Mouse (Mus musculus): ENCODE results near the gene Arid5b. TPM values are rescaled to one million over a fixed set of nuclear protein-coding genes. Genes with fewer than 3 reads are reported as not detected.
A peak's percentile ranks its signal among the peaks of the same experiment; 100 is the strongest.

Arid5b gene
- polyA plus RNA-seq, 1 experiment from 2014 or later, result 15.3 TPM

- H3K9me3 ChIP-seq (ENCODE audit: control insufficient read depth, low read length), result no peaks in the 10 kb centered on the region
- no peak overlapping the region for H3K27ac ChIP-seq (ENCODE audit: low read depth, low read length)
- H3K4me1 ChIP-seq (replicated peaks; ENCODE audit: control insufficient read depth, insufficient read depth, low read length), result peaks cover 5% of the 10 kb centered on the region
- DNase-seq (ENCODE audit: low spot score) (no peak), ATAC-seq (replicated peaks; ENCODE audit: low FRiP score) (peak; percentile 39; the same call in 1 of the 2 replicates)
- no peak overlapping the region for H3K4me3 ChIP-seq (ENCODE audit: low read depth, low read length)
- H3K27me3 ChIP-seq (replicated peaks; ENCODE audit: control insufficient read depth, insufficient read depth, low read length), result no peaks in the 10 kb centered on the region
- WGBS, result 81% methylated on average over 12 of the region's 12 CpGs
- H3K9ac ChIP-seq (ENCODE audit: low read depth, low read length), result no peak overlapping the region
- H3K4me2 ChIP-seq, result no peak overlapping the region
- H3K36me3 ChIP-seq (ENCODE audit: control insufficient read depth, insufficient read depth, low read length), result no peaks in the 10 kb centered on the region
Measured at GRCm38 (mm10) chr10:68210025-68210642, 68.4 kb downstream of the Arid5b start.

- DNase-seq (ENCODE audit: low spot score), result no peak
- no peaks in the 10 kb centered on the region for H3K27me3 ChIP-seq (replicated peaks; ENCODE audit: control insufficient read depth, insufficient read depth, low read length)
- 66% methylated on average over 5 of the region's 5 CpGs for WGBS
- peaks cover 5% of the 10 kb centered on the region for H3K4me1 ChIP-seq (replicated peaks; ENCODE audit: control insufficient read depth, insufficient read depth, low read length)
- no peak overlapping the region for H3K27ac ChIP-seq (ENCODE audit: low read depth, low read length)
- no peak for ATAC-seq (replicated peaks; ENCODE audit: low FRiP score)
- H3K4me3 ChIP-seq (ENCODE audit: low read depth, low read length), result no peak overlapping the region
- no peak overlapping the region for H3K9ac ChIP-seq (ENCODE audit: low read depth, low read length)
- H3K9me3 ChIP-seq (ENCODE audit: control insufficient read depth, low read length), result no peaks in the 10 kb centered on the region
- H3K4me2 ChIP-seq, result no peak overlapping the region
- no peaks in the 10 kb centered on the region for H3K36me3 ChIP-seq (ENCODE audit: control insufficient read depth, insufficient read depth, low read length)
Measured at GRCm38 (mm10) chr10:68208670-68209065, 69.9 kb downstream of the Arid5b start.

GRCm38 (mm10) chr10:68207803-68208669, 70.5 kb downstream of the Arid5b start:
- Histone ChIP-seq H3K27me3 (replicated peaks; ENCODE audit: control insufficient read depth, insufficient read depth, low read length) (no peaks in the 10 kb centered on the region), H3K9ac (ENCODE audit: low read depth, low read length) (no peak overlapping the region), H3K4me2 (no peak overlapping the region), H3K4me3 (ENCODE audit: low read depth, low read length) (no peak overlapping the region), H3K36me3 (ENCODE audit: control insufficient read depth, insufficient read depth, low read length) (no peaks in the 10 kb centered on the region), H3K4me1 (replicated peaks; ENCODE audit: control insufficient read depth, insufficient read depth, low read length) (peaks cover 5% of the 10 kb centered on the region), H3K27ac (ENCODE audit: low read depth, low read length) (no peak overlapping the region), H3K9me3 (ENCODE audit: control insufficient read depth, low read length) (no peaks in the 10 kb centered on the region)
- WGBS, result 58% methylated on average over 20 of the region's 20 CpGs
- DNase-seq (ENCODE audit: low spot score) (no peak), ATAC-seq (replicated peaks; ENCODE audit: low FRiP score) (no peak)

- H3K36me3 ChIP-seq (ENCODE audit: control insufficient read depth, insufficient read depth, low read length), result no peaks in the 10 kb centered on the region
- H3K4me3 ChIP-seq (ENCODE audit: low read depth, low read length), result no peak overlapping the region
- H3K27me3 ChIP-seq (replicated peaks; ENCODE audit: control insufficient read depth, insufficient read depth, low read length), result no peaks in the 10 kb centered on the region
- no peaks in the 10 kb centered on the region for H3K9me3 ChIP-seq (ENCODE audit: control insufficient read depth, low read length)
- ATAC-seq (replicated peaks; ENCODE audit: low FRiP score), result no peak
- no peak for DNase-seq (ENCODE audit: low spot score)
- 78% methylated on average over 6 of the region's 6 CpGs for WGBS
- H3K9ac ChIP-seq (ENCODE audit: low read depth, low read length), result no peak overlapping the region
- no peak overlapping the region for H3K4me2 ChIP-seq
- no peak overlapping the region for H3K27ac ChIP-seq (ENCODE audit: low read depth, low read length)
- H3K4me1 ChIP-seq (replicated peaks; ENCODE audit: control insufficient read depth, insufficient read depth, low read length), result no peaks in the 10 kb centered on the region
Measured at GRCm38 (mm10) chr10:68204391-68204790, 74.1 kb downstream of the Arid5b start.

GRCm38 (mm10) chr10:68203860-68204259, 74.7 kb downstream of the Arid5b start:
- Histone ChIP-seq H3K4me3 (ENCODE audit: low read depth, low read length) (no peak overlapping the region), H3K4me1 (replicated peaks; ENCODE audit: control insufficient read depth, insufficient read depth, low read length) (no peaks in the 10 kb centered on the region), H3K27ac (ENCODE audit: low read depth, low read length) (no peak overlapping the region), H3K36me3 (ENCODE audit: control insufficient read depth, insufficient read depth, low read length) (no peaks in the 10 kb centered on the region), H3K9ac (ENCODE audit: low read depth, low read length) (no peak overlapping the region), H3K27me3 (replicated peaks; ENCODE audit: control insufficient read depth, insufficient read depth, low read length) (no peaks in the 10 kb centered on the region), H3K4me2 (no peak overlapping the region), H3K9me3 (ENCODE audit: control insufficient read depth, low read length) (no peaks in the 10 kb centered on the region)
- no peak for DNase-seq (ENCODE audit: low spot score)
- WGBS, result 81% methylated on average over 7 of the region's 7 CpGs
- ATAC-seq (replicated peaks; ENCODE audit: low FRiP score), result no peak

GRCm38 (mm10) chr10:68203322-68203721, 75.2 kb downstream of the Arid5b start:
- no peaks in the 10 kb centered on the region for H3K9me3 ChIP-seq (ENCODE audit: control insufficient read depth, low read length)
- H3K4me3 ChIP-seq (ENCODE audit: low read depth, low read length), result no peak overlapping the region
- no peak for ATAC-seq (replicated peaks; ENCODE audit: low FRiP score)
- H3K36me3 ChIP-seq (ENCODE audit: control insufficient read depth, insufficient read depth, low read length), result no peaks in the 10 kb centered on the region
- DNase-seq (ENCODE audit: low spot score), result no peak
- WGBS, result 91% methylated on average over 11 of the region's 11 CpGs
- no peak overlapping the region for H3K9ac ChIP-seq (ENCODE audit: low read depth, low read length)
- H3K27ac ChIP-seq (ENCODE audit: low read depth, low read length), result no peak overlapping the region
- H3K27me3 ChIP-seq (replicated peaks; ENCODE audit: control insufficient read depth, insufficient read depth, low read length), result no peaks in the 10 kb centered on the region
- H3K4me2 ChIP-seq, result no peak overlapping the region
- H3K4me1 ChIP-seq (replicated peaks; ENCODE audit: control insufficient read depth, insufficient read depth, low read length), result no peaks in the 10 kb centered on the region

GRCm38 (mm10) chr10:68199440-68199839, 79.1 kb downstream of the Arid5b start:
- no peak overlapping the region for H3K27ac ChIP-seq (ENCODE audit: low read depth, low read length)
- ATAC-seq (replicated peaks; ENCODE audit: low FRiP score) (no peak), DNase-seq (ENCODE audit: low spot score) (no peak)
- H3K9ac ChIP-seq (ENCODE audit: low read depth, low read length), result no peak overlapping the region
- no peak overlapping the region for H3K4me3 ChIP-seq (ENCODE audit: low read depth, low read length)
- H3K9me3 ChIP-seq (ENCODE audit: control insufficient read depth, low read length), result no peaks in the 10 kb centered on the region
- H3K27me3 ChIP-seq (replicated peaks; ENCODE audit: control insufficient read depth, insufficient read depth, low read length), result no peaks in the 10 kb centered on the region
- 80% methylated on average over 5 of the region's 5 CpGs for WGBS
- no peaks in the 10 kb centered on the region for H3K4me1 ChIP-seq (replicated peaks; ENCODE audit: control insufficient read depth, insufficient read depth, low read length)
- H3K4me2 ChIP-seq, result no peak overlapping the region
- H3K36me3 ChIP-seq (ENCODE audit: control insufficient read depth, insufficient read depth, low read length), result no peaks in the 10 kb centered on the region

GRCm38 (mm10) chr10:68196324-68196723, 82.2 kb downstream of the Arid5b start:
- no peaks in the 10 kb centered on the region for H3K27me3 ChIP-seq (replicated peaks; ENCODE audit: control insufficient read depth, insufficient read depth, low read length)
- no peak overlapping the region for H3K9ac ChIP-seq (ENCODE audit: low read depth, low read length)
- no peak overlapping the region for H3K27ac ChIP-seq (ENCODE audit: low read depth, low read length)
- DNase-seq (ENCODE audit: low spot score) (no peak), ATAC-seq (replicated peaks; ENCODE audit: low FRiP score) (no peak)
- H3K4me2 ChIP-seq, result no peak overlapping the region
- no peak overlapping the region for H3K4me3 ChIP-seq (ENCODE audit: low read depth, low read length)
- WGBS, result 73% methylated on average over 9 of the region's 9 CpGs
- no peaks in the 10 kb centered on the region for H3K4me1 ChIP-seq (replicated peaks; ENCODE audit: control insufficient read depth, insufficient read depth, low read length)
- H3K36me3 ChIP-seq (ENCODE audit: control insufficient read depth, insufficient read depth, low read length), result no peaks in the 10 kb centered on the region
- no peaks in the 10 kb centered on the region for H3K9me3 ChIP-seq (ENCODE audit: control insufficient read depth, low read length)

GRCm38 (mm10) chr10:68193561-68193960, 85.0 kb downstream of the Arid5b start:
- Histone ChIP-seq H3K27me3 (replicated peaks; ENCODE audit: control insufficient read depth, insufficient read depth, low read length) (no peaks in the 10 kb centered on the region), H3K4me2 (no peak overlapping the region), H3K9me3 (ENCODE audit: control insufficient read depth, low read length) (no peaks in the 10 kb centered on the region), H3K9ac (ENCODE audit: low read depth, low read length) (no peak overlapping the region), H3K4me3 (ENCODE audit: low read depth, low read length) (no peak overlapping the region), H3K4me1 (replicated peaks; ENCODE audit: control insufficient read depth, insufficient read depth, low read length) (no peaks in the 10 kb centered on the region), H3K27ac (ENCODE audit: low read depth, low read length) (no peak overlapping the region), H3K36me3 (ENCODE audit: control insufficient read depth, insufficient read depth, low read length) (no peaks in the 10 kb centered on the region)
- WGBS, result 67% methylated on average over 3 of the region's 3 CpGs
- ATAC-seq (replicated peaks; ENCODE audit: low FRiP score), result no peak
- no peak for DNase-seq (ENCODE audit: low spot score)
